Mouse (Mus musculus) c-Kit-positive CD71-negative TER-119-negative erythroid progenitor cells, embryonic 14.5 days (primary cell): ENCODE measurements at regions not wholly inside any gene's neighbourhood (a gene's known extent, or its start where the extent isn't known, plus 50 kb on each side); places are given as distances from the start of the nearest gene placed in this dataset.

Experiments used
- DNase-seq: peaks from one replicate; pipeline ENCODE4 v3.0.0-alpha.2; 2013; ENCODE audit warnings: low read depth

DNA sequence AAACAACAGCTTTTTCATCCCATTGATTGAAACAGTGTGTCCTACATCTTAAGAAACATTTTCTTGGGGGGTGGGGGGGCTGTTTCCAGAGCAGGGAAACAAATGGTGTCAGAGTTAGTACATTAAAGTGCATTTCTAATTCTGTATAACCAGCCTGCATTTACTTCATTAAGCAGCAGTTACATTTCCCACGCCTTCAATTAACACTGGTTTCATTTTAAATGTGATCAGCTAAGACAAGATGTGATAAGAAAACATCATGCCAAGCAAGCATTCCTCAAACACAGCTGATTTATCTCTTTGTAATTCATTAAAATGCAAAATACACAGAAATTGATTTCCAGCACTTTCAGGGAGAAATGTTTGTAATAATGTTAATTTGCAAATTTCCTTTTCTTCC, 122.0 kb downstream of the Olfr1505 start:
- DNase-seq = no peak

DNA sequence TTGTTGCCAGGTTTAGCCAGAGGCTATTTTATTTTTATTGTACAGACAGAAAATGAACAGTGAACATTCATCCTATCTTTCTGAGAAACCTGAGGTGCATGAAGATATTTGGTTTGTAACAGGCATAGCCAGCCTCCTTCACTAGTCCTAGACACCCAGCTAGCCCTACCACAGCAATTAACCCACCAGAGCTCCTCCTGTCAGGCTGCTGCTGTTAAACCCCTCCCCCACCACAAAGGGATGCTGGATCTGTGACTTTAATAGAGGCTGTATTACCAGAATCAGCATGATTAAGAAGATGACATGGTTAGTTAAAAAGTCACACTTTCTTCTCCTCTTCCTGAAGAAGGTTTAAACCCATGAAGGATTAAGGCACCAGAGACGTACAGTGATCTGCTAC, 122.5 kb downstream of the Olfr1505 start:
- DNase-seq = no peak

DNA sequence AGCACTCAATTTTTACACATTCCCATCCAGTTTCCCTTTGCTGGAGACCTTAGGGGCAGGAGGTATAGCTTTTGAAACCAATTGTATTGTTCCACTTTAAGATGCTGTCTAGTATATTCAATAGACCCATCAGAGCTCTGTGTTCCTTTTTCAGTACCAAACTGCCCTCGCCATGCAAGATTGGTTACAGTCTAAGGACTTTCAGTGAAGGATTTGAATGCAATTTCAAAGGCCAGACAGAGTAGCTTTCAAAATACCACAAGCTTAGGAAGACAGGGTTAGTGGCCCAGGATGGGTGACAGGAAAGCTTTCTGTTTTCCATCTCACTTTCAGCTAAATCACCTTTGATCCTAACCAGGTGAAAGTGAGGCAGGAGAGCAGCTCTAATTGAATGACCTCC, 123.4 kb downstream of the Olfr1505 start:
- no peak for DNase-seq

DNA sequence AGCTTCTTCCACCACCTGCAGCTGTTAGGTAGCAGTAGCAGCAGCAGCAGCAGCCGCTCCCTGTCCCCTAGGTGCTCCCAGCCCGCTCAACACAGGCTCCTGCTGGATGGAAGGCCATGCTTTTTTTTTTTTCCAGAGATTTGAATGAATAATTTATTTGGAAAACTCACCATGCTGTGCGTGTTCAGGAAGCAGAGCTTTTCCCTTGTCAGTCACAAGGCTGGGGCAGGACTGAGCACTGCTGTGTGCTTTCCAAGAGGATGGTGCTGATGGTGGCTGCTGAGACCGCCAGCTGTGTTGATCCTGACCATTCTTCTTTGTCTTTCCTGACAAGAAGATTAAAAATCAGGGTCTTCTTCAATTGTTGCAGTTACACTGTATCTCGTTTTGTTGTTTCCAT, 129.4 kb downstream of the Olfr1505 start:
- DNase-seq = no peak

DNA sequence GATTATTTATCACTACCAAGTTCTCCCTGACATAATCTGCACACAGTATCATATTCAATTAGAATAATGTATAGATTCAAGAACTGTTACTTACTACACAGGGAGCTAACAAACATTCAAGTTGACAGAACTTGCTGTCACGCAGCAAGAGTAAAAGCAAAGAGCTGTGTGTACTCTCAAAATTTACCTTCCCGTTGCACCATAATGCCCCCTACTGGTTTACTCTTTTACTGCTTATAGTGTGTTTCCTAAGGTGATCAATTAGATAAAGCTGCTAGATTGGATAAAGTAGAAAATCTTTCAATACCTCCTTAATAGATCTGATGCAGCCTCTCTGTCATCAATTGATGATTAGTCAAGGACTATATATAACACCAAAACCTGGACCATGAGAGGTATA, 132.1 kb downstream of the Olfr1505 start:
- DNase-seq = peak; percentile 9

DNA sequence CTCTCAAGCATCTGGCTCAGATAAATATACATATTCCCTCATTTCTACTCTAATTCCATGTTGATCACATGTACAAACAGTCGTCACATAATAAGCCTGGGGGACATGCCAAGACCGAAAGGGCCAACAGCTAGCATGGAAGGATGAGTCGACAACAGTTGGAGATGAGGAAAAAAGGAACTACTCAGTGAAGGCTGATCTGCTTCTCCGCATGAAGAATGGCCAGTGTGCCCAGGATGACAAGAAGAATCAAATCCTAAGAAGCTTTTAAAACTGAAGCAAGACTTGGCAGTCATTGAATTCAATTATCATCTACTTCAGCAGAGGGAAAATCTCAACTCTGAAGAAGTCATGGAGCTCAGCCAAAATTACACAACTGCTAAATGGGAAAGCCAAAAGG, 138.7 kb downstream of the Olfr1505 start:
- DNase-seq = no peak

DNA sequence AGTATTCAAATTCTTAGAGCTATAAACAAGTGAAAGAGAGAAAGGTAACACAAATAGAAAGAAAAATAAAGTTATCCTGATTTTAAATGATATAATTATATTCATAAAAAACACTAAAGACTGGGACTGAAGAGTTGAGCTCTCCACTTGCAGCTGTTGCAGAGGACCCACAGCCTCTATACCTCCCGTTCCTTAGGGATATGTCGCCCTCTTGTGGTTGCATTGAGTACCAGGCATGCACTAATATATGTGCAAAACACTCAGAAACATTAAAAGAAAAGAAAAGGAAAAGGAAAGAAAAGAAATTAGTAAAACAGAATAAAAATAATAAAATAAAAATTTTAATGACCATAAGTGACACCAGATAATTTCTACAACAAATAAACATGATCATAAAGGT, 167.2 kb downstream of the Olfr1505 start:
- peak; percentile 25 for DNase-seq

DNA sequence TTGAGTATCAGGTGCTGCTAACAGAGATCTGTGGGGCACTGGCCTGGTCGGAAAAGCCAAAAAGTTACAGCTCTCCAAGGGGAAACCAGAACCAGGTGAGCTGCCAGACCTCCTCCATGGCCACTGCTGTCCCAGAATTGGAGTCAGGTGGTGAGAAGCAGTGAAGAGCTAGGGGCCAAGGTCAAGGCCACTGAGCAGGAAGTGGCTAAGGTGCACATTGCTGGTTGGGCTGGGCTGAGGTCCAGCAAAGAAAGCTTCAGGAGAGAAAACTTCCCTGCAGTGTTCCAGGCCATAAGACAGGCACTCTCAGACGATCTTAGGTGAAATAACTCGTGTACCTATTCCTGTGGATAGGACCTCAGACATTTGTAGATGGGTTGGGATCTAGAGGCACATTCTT, 171.4 kb downstream of the Olfr1505 start:
- DNase-seq = no peak

DNA sequence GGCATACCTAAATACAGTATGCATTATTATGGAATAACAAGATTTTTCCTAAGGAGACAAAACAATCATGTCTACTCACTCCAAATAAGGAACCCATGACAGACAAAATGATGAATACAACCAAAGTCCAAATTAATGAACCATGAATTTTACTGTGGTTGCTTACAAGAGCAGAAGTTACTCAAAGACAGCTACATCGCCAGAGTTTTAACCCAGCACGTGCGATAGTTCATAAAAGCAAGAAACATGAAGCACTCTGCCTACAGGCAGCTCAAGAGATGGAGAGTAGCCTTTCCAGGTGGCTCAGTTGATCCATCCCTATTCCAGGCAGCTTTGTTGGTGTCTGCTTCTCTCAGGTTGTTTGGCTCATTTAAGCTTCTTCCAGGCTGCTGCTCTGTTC, 176.8 kb downstream of the Olfr1505 start:
- DNase-seq = no peak

DNA sequence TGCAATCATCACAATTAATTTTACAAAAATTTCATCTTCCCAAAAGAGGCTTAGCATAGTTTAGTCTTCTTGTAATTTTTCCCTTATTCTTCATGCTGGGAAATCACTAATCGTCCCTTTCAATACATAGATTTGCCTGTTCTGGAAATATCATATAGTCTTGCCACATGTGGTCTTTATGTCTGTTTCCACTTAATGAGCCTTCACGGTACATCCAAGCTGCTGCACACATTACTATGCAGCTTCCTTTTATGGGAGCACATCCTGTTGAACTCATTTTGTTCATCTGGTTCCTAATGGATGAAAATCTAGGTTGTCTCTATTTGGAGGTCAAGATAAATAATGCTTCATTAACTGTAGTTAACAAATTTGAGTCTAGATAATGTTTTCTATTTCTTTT, 180.9 kb downstream of the Olfr1505 start:
- no peak for DNase-seq

DNA sequence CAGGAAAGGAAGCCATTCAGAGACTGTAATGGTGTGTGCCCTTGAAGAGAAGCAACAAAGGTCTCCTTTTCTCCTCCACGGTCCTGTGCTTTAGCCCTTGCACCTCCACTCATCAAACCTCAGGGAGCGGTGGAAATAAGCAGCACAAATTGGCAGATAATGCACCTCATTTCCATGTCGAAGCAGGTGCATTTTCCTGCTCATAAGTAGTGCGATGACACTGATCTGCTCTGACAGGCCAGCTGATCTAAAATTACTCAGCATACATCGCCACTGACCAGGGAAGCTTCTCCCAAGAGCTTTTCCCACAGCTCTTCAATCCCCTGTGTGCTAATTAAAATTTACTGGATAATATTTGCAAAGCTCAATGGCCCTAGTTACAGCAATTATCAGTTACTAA, 182.9 kb downstream of the Olfr1505 start:
- DNase-seq = no peak

DNA sequence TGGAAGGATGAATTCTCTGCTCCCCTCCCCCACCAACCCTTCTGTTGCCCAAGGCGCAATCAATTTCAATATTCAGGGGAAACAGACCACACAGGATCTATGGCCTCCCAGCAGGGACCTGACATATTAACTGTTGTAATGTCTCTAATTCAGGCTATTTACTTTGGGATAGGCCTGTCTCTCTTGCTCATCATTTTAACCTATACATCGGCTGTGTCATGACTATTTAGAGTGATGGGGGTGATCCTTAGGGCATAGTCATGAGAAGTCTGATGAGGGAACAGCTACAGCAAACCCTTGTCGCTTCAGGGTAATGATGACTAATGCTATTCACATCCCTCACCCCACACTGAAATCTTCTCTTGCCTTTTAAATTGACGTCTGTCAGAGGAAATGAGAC, 195.8 kb downstream of the Olfr1505 start:
- DNase-seq = no peak

DNA sequence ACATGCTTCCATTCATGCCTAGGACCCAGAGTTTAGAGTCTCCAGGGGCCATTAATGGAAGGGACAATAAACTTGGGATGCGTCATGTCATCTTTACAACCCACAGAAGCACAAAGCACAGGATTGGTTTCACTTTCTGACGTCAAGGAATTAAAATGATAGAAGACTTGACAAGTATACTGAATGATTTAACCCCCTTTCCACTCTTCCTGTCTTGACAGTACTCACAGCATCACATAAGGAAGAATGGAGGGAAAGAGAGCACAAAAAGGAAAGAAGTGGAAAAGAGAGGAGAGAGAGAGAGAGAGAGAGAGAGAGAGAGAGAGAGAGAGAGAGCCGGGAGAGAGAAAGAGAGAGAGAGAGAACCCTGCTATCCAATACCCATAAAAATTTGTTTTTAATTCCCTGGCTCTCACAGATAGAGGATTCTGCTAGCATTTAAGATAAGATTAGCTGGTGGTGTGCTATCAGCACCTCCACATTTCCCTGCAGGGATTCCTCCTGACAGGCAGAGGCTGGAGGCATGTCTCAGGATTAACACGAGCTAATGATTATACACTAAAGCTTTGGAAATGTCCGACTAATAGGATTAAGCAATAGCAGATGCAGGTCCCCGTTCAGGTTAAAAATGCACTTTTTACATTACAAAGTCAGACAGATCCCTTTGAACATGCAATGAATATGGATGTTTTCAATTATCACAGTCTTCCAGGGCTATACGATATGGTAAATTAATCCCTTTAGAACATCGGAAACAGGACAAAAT, 210.2 kb downstream of the Olfr1505 start:
- DNase-seq = no peak

DNA sequence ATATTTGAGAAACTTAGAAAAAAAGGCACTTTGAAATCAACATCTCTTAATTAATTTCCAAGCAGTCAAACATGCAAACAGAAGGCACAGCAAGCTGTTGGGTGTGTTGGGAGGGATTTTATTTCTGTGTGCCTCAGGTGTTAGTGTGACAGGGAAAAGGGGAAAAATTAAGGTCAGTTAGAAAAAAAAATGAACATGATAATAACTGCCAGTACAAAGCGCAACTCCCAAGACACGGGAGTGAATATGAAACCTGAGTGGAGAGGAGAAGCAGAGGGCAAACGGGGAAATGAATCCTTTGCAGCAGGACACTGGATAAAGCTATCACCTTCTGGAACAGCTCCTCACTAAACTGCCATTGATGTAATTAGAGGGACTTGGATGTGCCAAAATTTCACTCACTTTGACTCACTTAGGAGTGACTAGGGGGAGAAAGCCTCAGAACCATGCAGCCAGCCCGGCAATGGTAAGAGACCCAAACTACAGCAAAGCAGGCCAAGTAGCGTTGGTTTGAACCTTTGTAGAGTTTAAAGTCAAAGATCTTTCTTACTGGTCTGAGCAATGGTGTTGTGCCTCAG, 211.0 kb downstream of the Olfr1505 start:
- no peak for DNase-seq

DNA sequence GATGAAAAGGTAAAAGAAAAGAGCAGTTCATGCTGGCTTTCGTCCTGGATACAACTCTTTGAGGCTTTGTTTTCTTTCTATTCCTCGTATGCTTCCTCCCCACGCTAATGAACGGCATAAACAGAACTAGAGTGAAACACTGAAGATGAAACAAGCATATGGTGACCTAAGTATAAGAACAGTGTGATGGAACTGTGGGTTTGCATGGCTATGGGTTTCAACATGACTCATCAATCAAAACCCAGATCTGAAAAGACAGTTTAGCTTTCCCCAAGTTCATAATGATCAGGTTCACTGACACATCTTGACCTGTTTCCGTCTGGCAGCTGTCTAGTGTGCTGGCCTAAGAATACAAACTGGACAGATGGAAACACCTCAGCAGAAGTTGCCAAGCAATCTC, 211.7 kb downstream of the Olfr1505 start:
- no peak for DNase-seq

DNA sequence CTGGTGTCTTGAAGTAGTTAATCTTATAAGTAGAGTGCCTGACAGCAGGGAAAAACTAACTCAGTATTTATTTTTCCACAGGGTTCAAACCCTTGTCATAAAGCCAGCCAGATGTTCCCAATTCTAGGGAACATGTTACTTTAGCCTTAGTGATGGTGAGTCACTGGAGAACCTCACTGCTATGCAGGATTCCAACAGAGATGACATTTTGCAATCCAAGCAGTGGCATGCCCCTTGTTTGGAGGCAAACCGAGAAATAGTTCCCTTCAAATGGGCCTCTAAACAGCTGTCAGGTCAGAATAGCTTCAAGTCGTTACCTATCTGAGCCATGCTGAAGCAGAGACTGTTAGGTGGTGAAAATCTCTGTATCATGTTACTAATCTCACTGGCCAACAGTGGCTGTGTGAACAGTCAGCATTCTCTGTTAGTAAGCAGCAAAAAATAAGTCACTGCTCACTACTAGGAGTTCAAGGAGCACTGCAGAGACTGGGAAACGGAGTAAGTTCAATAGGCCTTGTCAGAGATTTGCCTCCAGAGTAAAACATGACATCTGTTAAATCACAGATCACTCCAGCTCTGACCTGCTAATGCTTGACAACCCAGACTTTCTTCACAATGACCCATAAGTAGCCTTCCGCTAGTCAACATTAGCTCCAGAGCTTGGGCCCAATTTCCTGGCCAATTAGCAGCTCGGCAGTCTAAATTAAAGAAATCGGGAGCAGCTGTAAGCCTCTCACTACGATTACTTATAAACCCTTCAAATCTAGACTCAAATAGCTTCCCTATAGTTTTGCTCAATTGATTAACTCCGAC, 215.3 kb downstream of the Olfr1505 start:
- no peak for DNase-seq

DNA sequence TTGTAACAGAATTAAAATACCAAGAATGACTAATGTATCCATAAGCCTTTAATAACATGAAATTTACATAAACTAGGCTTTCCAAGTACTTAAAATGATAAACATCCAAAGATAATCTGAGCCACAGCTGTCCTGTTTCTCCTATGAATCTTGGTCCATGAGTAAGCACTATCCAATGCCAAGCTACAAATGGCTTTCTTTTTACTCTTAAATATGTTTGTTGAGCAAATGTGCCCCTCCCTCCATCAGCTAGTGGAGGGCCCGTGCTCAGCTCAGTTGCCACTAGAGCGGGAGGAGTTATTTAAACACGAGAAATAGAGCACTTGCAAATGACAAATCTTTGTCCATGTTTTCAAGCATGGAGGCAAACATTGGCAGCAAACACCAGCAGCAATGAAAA, 247.9 kb downstream of the Olfr1505 start:
- no peak for DNase-seq

DNA sequence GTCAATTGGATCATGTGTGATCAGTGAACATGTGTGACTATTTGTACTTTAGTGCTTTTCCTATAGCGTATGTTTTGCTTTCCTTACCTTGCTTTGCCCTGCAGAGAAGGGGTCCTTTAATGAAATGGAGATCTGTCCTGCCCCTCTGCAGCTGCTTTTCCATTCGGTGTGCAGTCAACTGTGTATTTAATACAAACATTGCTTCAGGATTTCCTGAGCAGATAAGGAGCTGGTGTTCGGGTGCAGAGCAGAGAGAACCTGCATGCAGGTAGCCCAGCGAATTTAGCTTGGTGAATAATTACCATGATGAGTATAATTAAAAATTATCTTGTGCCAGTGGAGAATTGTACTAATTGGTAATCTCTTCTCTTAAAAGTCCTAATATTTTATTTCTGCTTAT, 249.4 kb downstream of the Olfr1505 start:
- no peak for DNase-seq

DNA sequence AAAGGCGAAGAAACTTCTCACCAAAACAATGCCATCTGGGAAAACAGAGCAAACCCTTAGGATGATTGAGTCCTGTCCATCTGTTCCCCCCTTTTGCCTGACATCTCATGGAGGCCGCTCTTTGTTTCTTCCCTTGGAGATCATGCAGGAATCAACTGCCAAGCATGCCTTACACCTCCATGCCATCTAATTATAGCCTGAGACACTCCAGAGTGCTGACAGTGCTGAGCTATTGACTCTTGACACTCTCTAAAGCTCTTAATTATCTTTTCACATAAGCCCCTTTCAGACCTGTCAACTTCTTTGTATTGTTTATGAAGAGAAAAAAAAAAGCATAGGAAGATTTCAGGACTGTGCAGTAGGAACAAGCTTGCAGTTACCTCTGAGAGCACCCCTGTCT, 252.4 kb downstream of the Olfr1505 start:
- no peak for DNase-seq

DNA sequence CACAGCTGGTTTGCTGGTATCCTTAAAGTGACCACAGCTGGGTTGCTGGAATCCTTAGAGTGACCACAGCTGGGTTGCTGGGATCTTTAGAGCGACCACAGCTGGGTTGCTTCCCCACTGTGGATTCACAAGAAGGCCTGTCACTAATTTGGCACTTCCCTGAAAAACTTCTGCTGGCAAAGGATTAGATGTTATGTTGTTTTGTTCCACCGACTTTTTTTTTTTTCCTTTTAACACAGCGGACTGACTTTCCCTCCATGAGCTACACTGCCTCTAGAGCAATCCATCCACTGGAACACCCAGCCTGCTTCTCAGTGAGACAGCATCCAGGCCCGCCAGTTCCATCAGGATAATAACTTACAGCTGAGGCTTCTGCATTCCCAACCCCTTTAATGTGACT, 266.9 kb downstream of the Olfr1505 start:
- DNase-seq = no peak

DNA sequence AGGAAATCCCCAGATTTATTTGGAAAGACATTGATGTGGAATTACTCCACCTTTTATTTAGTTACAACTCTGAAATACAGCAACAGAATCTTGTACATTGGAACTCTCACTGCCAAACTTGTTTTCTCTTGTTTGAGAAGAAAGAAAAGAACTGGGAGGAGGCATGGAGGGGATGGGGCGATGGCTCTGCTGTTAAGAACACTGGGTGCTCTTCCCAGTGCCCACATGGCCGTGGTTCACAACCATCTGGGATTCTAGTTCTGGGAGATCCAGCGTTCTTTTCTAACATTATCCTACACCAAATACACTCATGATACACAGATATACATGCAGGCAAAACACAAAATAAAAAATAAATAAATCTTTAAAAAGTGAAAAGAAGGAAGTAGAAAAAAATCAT, 267.6 kb downstream of the Olfr1505 start:
- no peak for DNase-seq

DNA sequence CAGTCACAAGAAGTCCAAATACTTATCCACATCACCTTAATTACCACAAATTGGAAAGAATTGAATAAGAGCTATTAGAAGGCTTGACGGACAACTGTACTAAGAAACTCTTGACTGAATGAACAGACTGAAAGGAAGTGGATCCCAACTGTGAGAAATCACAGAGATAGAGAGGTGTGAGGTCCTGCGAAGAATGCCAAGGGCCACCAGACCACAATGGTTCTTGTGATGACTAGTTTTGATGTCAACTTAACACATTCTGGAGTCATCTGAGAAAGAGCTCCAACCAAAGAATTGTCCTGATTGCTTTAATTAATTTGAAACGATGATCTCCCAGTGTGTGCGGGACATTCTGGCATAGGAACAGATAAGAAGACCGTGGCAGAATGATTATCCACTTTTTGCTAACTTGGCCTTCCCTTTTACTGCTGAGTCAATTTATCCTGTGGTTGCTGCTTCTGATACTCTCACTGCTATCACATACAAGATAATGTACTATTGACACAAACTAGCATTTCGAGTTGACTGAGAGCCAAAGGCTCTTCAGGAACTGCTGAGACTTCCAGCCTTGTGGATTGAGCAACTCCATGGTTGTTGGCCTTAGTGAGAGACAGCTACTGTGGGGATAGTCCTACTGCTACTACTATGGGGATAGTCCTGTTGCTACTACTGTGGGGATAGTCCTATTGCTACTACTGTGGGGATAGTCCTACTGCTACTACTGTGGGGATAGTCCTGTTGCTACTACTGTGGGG, 268.5 kb downstream of the Olfr1505 start:
- DNase-seq = no peak

DNA sequence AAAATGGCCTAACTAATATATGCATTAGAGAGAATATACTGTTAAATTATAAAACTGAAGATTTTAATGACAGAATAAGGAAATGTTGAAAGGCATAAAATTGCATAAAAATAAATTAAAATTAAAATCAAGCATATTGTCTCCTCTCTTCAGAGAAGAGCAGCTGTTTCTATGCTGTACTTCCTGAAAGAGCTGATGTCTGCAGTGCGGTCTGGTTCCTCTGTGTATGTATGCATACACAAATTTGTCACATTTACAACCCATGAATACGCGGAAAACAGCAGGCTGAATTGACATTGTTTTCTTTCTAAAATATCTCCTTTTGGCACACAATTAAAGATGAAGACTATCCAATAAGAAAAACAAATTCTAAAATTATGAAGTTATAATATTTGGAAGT, 278.5 kb downstream of the Olfr1505 start:
- no peak for DNase-seq
